Mouse (Mus musculus): ENCODE measurements around the gene Olfr651.
"Not testable (repeated sequence)": the region's sequence is repeated elsewhere in the genome, so short reads cannot be mapped to it uniquely, and the experiment has no call there.

DNA sequence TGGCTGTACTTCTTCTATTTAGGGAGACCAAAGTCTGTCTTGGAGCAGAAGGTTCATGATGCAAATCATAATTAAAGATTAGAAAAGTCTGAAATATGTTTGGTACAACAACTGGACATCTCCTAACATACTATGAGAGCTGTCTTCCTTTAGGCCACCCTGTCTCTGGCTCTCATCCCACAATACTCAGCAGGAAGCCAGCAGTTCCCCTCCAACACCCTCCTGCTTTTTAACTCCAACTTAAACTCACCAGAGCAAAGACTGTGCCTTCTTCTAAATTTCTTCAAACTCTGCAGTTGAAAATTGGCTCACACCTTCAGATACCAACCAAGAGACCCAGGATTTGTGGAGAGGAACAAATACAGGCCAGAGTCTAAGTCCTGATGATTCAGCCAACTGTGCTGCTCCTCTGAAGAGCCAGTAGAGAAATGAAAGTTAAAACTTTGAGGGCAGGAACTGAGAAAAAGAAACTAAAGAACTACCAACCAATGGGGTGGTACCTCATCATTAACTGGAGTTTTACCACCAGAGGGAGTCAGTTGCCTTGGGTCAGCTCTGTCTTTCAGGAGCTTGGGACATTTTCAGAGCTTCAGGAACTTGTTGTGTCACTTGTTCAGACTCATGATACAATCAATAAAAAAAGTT is 42.4 kb upstream of the Olfr651 start, which contains the start of gene Trim30d:
- not testable (repeated sequence) for TF ChIP-seq CTCF (IDR thresholded peaks at IDR 0.05; ENCODE audit: borderline replicate concordance, insufficient read depth, low read depth, low read length); POLR2A (IDR thresholded peaks at IDR 0.05; ENCODE audit: borderline replicate concordance, insufficient read depth, low read length)
